Mouse (Mus musculus): ENCODE results near the gene Cit. TPM values are rescaled to one million over a fixed set of nuclear protein-coding genes. Genes with fewer than 3 reads are reported as not detected.

Cit gene
- total RNA-seq, 2 experiments from 2014 or later, result 22.3 to 29.3 TPM

DNA sequence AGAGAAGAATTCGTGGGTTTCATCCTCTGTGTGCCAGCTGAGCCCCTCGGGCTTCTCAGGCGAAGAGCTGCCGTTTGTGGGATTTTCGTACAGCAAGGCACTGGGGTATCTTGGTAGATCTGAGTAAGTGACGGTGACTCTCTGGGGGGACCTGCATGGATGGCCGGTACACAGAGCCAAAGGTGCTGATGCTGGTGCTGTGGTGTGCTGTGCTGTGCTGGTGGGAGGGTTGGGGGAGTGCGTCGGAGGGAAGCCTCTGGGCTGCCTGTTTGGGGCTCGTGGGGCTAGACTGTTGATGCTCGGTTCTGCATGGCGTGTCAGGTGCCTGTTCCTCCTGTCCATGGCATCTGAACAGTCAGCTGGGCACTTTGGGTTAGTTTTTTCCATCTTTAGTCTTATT is 63.6 kb downstream of the Cit start:
- ATAC-seq (replicated peaks; ENCODE audit: poor library complexity), result no peak

DNA sequence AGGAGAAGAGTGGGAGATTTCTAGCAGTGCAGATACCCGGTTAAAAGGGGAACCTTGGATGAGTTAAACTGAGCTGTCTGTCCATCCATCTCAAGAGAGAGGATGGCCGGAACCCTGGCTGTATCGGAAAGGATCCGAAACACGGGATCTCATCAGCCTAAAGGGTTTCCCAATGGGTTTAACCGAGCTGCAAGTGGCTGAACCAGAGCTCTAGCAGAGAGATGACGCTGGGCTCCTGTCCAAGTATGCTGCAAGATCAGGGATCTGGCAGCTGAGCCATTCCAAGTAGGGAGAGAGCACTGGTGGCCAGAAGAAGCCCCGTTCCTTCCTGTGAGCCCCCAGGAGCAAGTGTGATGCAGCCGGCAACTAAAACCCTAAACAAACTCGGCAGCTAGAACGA is 64.0 kb downstream of the Cit start:
- no peak for ATAC-seq (replicated peaks; ENCODE audit: poor library complexity)

DNA sequence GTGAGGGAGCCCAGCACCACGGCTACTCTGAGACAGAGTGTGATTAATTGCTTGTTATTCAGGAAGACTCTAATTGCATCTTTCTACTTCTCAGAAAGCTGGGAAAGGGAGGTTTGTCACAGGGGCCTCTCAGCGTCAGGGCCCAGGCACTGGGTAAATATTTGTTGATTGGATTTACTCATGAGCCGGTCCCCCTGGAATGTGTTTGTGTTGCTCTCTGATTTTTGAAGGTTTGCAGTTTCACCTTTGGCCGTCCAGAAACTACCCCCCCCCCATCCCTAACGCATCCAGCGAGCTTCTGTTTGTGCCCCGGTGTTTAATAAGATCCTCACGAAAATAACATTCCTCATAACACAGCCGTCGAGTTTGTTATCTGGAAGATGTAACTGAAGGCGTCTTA is 65.4 kb downstream of the Cit start:
- ATAC-seq (replicated peaks; ENCODE audit: poor library complexity), result no peak

DNA sequence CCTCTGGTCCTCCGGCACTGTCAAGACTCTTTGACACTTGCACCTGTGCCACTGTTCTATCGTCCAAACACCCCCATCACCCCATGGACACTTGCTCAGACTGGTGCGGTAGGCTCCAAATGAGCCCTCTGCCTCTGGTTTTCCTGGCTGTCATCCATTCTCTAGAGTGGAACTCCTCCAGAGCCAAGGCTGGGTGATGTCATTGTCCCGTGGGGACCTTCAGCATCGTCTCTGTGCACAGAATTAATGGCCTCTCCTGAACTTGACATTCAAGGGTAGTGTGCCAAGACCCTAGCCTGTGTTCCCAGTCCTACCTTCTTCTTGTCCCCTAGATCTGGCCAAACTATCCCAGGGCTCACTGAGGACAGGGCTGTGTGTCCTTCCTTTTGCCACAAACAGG is 70.4 kb downstream of the Cit start:
- no peak for ATAC-seq (replicated peaks; ENCODE audit: poor library complexity)

DNA sequence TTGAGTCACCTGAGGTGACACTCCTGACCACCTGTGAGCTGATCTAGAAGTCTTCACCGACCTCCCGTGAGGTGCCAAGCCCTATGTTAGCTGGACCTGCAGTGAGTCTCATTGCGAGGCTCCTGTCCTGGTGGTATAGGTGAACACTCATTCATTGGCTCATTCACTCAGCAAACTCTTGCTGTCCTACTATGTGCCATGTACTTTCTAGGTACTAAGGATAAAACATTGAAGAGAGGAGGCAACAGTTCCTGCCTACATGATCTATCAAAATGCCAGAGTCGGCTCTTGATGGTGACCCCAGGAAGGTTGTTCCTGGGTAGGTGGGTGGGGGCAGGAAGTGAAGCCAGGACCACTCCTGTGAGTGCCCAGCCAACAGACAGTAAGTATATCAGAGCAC is 72.9 kb downstream of the Cit start:
- ATAC-seq (replicated peaks; ENCODE audit: poor library complexity), result no peak

DNA sequence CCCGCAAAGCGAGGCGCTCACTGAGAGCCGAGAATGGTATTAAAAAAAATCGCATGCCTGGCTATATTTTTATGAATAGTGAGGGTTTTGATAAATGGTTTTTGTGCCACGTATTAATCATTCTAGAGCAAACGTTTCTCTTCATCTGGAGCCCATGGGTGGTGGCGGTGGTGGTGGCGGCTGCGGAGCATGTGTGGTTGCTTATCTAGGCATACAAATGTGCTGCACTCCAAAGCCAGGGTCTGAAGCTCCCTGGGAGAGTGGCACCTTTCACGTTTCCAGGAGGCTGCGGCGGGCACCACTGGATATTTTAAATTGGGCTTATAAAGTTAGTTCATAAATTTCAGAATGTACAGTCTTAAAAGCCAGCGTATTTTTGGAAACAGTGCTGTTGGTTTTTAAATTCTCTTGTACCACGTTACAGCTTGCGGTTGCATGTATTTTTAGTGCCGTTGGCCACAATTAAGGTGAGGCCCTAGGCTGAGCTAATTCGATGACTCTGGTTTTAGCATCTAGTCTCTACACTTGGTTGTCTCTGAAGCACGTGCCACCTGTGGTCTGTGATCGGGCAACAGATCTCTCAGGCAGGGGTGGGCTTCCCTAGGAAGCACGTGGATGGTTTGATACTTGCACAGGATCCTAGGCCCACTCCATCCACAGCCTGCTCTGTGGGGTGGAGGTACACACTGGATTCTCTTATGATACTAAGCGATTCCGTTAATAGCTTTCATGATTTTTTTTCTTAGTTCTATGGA is 73.7 kb downstream of the Cit start:
- ATAC-seq (replicated peaks; ENCODE audit: poor library complexity), result peak; percentile 93

DNA sequence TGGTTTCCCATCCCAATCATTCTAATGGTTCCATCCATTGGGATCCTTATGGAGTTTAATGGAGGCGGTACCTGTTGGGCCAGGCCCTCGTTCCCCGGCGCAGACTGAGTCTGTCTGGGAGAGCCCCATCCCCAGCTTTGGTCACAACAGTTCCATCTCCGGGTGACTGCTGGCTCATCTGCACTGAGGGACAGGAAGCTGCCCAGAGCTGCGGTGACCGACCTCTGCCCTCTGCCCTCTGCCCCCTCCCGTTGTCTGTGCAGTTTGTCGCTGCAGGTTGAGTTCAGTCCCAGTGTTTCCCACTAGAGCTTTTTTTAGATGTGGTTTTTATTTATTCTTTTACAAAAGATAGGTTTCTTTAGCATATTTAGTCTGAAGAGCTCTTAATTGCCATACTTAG is 76.9 kb downstream of the Cit start:
- ATAC-seq (replicated peaks; ENCODE audit: poor library complexity), result no peak

DNA sequence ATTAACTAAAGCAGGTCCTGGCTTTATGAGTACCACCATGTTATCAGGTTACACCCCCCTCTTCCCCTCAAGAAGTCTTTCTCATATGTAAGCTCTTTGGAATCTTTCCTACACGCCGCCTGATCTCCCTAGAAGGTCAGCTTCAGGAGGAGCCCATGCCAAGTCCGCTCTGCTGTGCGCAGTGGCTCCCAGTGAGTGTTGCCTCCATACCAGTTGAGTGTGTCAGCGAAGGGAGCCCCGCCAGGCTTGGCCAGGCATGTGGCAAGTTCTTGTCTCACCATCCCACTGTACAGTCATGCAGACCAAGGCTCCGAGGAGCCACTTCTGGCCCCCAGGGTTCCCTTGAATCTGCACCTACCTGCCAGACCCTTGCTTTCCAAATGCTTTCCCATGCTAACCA is 79.9 kb downstream of the Cit start:
- ATAC-seq (replicated peaks; ENCODE audit: poor library complexity), result no peak

DNA sequence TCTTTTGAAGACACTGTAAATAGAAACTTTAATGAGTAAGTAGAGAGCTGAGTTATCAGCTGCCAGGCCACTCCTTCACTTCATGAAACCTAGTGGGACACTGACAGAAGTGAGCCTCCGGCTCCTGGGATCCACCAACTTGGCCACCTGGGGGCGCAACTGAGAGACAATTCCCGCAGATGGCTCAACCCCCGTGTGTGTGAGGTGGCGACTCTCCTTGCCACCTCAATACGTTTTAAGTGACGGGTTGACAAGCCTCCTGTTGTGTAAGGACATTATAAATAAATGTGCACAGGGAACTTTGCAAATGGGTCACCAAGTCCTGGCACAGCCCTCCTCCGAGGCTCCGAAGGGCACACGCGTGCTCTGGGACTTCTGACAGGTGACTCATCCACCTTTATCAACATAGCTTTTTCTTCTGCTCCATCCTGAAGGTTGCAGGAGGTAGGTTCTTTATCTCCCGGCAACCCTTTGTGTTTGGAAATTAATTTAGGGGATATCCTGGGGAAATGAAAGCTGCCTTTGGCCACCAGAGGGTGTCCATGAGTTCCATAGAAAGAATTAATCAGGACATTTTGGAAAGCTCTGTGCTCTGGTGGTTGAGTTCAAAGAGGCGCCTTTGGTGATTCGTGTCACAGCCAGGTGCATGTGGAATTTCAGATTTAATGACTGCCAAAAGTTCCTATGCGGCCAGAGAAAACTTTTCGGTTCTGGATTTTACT is 83.9 kb downstream of the Cit start:
- ATAC-seq (replicated peaks; ENCODE audit: poor library complexity), result peak; percentile 57

DNA sequence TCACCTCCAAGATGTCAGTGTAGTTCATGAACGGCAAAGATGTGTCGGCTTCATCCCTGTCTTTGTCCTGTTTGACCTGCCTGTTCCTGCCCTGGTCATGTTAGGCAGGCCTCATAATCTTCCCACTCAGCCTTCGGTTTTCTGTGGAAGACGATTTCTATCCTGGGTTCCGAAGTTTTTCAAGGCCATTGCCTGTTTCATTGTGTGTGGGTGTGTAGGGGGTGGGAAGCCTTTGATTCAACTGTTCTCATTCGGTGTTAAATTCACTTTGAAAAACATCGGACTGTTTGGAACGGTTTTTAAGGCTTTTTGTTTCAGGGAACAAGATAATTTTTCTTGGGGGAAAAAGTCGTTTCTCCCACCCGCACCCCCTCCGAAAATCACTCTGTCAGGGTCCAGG is 87.2 kb downstream of the Cit start:
- no peak for ATAC-seq (replicated peaks; ENCODE audit: poor library complexity)

DNA sequence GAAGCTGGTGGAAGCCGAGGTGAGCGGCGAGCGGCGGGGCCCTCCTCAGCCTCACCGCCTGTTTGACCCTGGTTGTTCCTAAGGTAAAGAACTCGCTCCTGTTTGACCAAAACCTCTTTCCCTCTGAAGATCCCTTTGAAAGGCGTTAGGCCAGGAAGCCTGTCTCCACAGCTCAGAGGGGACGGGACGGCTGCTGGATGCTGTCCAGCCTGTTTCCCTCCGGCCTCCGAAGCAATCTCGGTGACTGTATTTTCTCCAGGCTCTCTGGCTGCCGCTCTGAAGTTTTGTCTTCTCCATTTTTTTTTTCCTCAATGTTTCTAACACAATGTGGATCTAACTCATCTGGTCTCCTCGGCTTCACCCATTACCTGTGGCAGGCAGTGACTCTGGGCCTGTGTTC is 91.8 kb downstream of the Cit start:
- no peak for ATAC-seq (replicated peaks; ENCODE audit: poor library complexity)

DNA sequence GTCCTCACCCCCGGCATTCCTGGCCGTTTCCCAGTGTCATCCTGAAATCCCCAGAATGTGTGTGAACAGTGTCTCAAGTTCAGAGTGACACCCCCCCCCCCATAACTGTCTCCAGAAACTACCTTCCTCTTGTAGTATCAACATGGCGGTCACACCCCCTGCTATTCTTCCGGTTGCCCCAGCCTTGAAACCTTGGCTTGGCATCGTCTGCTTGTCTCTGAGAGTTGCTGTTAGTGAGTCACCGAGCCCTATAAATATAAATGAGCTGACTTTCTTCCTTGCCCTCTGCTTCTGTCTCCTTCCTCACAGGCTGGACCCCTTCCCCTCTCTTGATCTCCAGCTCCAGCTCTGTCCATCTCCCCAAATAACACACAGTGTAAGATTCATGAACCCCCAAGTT is 92.5 kb downstream of the Cit start:
- ATAC-seq (replicated peaks; ENCODE audit: poor library complexity), result no peak

DNA sequence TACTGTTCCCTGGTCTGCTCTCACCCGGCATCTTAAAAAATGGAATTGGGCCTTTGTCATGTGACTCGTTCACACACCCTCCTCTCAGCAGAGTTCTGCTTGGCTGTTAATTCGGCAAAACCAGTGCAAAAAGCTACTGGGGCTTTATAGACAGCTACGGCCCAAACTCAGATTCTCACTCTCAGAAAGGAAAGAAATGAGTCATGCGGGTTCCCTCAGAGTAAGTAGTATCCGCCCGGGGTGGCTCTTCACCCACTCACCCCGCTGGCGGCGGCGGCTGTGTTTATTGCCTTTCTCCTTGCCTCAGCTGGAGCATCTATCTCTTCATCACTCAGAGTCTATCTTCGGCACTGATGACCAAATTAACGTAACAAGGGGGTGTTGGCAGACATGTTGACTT is 93.9 kb downstream of the Cit start:
- ATAC-seq (replicated peaks; ENCODE audit: poor library complexity), result no peak

DNA sequence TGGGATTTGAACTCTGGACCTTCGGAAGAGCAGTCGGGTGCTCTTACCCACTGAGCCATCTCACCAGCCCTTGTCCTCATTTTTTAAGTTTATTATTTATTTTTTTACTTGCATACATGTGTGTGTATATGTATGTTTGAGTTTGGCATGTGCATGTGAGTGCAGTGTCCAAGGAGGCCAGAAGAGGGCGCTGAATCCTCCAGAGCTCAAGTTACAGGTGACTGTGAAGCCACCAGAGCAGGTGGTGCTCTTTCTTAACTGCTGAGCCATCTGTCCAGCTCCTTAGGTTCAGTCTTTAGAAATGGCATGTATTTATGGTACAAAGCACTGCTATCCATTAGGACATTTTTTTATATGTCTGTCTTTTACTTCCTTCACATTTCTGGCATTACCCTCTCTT is 97.3 kb downstream of the Cit start:
- no peak for ATAC-seq (replicated peaks; ENCODE audit: poor library complexity)

DNA sequence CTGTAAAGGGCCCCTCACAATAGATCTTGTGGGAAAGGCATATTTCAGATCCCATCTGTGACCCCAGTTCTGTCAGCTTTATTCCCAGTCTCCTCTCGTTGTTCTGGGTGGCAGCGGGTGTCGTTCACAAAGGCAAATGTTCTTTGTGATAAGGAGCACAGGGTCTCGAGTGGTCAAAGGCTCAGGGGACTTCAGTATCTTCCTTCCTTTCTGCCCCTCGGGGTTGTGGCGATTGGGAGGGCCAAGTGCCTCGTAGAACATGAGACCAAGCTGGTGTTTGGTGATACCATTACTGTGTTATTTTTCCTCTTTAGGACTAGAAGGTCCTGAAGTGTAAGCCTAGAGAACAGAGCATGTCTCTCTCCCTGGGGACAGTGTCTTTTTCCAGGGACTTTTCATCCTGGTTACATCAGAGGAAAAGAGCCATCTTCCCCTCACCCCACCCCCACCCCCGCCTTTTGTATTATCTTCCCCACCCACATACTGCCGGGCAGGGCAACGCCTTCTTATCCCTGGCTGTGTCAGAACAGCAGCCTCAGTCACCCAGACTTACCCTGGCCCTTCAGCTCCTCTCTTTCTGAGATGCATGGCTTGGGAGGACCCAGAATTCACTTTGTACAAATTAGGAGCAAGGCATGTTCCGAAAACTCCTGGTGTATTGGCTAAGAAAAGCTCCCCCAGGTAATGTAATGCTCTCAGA is 99.9 kb downstream of the Cit start:
- peak; percentile 73 for ATAC-seq (replicated peaks; ENCODE audit: poor library complexity)

DNA sequence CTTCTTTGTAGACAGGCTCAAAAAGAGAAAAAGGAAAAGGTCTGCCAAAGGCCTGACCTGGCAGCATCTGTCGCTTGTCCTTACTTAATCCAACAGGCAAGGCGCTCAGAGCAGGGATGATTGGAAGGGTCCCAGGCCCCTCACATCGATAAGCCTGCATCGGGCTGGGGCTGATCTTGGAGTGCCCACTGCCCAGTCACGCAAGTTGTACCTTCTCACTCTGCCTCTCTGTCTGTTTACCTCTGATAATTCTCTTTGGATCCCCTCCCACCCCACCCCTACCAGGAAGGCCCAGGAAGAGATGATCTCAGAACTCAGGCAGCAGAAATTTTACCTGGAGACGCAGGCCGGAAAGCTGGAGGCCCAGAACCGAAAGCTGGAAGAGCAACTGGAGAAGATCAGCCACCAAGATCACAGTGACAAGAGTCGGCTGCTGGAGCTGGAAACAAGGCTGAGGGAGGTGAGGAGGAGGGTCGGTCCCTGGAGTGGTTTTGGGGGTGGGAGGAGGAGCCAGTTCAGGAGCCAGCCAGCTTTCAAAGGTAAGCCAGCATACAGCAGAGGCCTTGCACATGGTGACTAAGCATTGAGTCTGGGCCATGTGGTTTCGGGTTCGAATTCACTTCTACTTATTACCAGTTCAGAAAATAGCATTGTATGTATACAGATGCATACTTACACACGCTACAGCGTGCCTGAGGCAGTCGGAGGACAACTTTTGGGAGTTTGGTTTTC is 102.7 kb downstream of the Cit start:
- ATAC-seq (replicated peaks; ENCODE audit: poor library complexity), result no peak

DNA sequence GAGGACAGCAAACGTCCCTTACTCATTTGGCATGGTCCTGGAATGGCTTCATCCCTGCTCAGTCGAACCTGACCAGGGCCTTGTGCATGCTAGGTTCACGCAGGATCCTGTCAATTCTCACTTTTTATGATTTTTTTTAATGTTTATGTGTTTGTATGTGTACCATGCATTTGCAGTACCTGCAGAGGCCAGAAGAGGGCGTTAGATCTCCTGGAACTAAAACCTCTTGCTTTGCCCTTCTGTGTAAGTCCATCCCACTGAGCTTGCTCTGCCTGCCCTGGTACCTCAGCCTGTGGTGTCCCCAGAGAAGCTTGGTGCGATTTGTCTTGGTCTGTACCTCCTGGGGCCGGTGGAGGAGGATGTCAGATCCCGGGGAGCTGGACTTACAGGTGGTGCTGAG is 105.9 kb downstream of the Cit start:
- no peak for ATAC-seq (replicated peaks; ENCODE audit: poor library complexity)

DNA sequence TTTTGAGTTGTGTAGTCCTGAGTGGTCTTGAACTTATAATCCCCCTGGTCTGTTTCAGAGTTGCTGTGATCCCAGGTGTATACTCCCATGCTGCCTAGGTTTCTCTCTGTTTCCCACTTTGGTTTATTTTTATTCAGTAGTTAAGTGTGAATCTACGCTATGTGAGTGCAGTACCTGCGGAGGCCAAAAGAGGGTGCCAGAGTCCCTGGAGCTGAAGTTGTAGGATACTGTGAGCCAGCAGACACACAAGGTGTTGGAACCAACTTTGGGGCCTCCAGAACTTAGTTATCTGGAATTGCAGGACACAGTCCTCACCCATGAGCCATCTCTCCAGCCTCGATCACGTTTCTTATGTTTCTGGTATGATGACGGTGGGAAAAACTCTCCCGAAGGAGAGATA is 108.1 kb downstream of the Cit start:
- no peak for ATAC-seq (replicated peaks; ENCODE audit: poor library complexity)

DNA sequence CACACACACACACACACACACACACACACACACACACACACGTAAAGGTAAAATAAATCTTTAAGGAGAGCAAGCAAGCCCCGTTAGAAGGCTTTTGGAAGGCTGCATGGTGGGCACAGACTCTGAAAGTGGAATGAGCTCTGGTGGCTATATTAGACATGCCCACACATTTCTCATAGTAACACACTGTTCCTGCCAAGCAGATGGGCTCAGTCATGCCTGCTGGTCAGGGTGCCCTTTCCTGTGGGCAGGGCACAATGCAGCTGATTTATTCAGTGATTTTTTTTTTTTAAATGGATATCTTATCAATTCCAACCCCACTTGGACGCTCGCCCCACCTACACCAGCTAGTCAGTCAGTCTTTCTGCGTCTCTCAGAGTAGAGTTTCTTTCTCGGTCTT is 109.0 kb downstream of the Cit start:
- no peak for ATAC-seq (replicated peaks; ENCODE audit: poor library complexity)

DNA sequence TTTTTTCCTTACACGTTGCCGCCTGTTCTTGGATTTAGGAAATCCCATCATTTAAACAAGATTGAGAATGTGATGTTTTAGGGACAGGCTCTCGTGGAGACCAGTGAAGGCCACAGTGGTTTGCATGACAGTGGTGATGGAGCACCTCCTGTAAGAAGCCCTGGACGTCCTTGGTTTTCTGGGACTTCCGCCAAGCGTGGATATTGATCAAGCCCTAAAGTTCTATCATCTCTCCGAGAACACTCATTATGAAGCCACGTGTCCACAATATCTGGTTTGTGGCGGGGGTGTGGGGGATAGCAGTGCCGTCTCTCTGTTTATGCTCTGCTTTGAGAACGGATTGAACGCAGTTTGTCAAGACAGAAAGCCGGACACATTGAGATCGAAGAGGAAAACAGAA is 109.5 kb downstream of the Cit start:
- no peak for ATAC-seq (replicated peaks; ENCODE audit: poor library complexity)

DNA sequence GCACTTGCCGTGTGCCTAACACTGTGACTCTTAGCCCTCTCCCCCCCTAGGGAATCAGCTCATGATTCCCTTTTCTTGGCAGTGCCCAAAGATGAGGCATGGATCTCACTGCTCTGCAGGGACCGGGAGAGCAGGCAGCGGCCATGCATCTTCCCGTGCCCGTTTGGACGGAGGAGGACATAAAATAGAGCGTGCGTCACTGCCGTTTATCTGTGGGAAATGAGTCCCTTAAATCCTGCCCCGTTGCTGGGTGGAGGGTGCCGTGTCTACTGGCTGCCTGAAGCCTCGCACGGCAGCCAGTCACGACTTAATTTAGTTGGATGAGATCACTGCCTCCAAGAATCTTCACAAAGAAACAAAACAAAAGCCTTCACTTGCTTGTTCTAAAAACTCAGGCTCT is 110.1 kb downstream of the Cit start:
- ATAC-seq (replicated peaks; ENCODE audit: poor library complexity), result no peak

DNA sequence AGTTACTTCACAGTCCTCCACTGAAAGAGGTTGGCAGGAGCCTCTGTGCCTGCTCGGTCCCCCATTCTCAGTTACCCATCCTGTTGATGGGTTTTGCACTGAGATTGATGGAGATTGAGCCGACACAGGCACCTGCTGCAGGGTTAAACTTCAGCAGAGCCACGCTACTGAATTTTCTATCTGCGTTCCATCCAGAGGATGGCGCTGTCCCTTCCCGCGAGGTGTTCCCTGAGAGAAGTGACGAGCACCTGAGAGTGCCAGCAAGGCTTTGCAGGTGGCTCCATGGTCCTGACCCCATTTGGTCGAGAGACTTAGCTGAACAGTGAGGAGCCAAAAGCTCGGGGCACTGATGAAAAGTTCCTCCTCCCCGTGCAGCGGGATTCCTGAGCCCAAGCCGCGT is 111.0 kb downstream of the Cit start:
- no peak for ATAC-seq (replicated peaks; ENCODE audit: poor library complexity)
